Mouse (Mus musculus) liver, embryonic 16.5 days (tissue): ENCODE data around the gene Yif1a. TPM values are rescaled to one million over a fixed set of nuclear protein-coding genes. Genes with fewer than 3 reads are reported as not detected.

Source experiments
- ATAC-seq: fragments of 200-750 bp; cut with Nextera tagmentation; 2 replicates; pipeline ENCODE4 v1.8.0; 2017; ENCODE audit warnings: low read depth, mild to moderate bottlenecking, moderate number of reproducible peaks, moderate library complexity
- H3K27ac ChIP-seq: fragments of 300-500 bp; sonication (generic); 2 replicates; pipeline ENCODE4 v1.5.1; 2014; ENCODE audit warnings: mild to moderate bottlenecking, low read length
- H3K27me3 ChIP-seq: fragments of 300-500 bp; sonication (generic); 2 replicates; pipeline ENCODE4 v1.6.1; 2014; ENCODE audit warnings: low read depth, low read length, mixed read lengths; ENCODE audit not compliant: control insufficient read depth, insufficient read depth
- H3K36me3 ChIP-seq: fragments of 300-500 bp; sonication (generic); 2 replicates; pipeline ENCODE4 v1.6.1; 2014; ENCODE audit warnings: mild to moderate bottlenecking; ENCODE audit not compliant: control insufficient read depth, insufficient read depth
- H3K4me1 ChIP-seq: fragments of 300-500 bp; sonication (generic); 2 replicates; pipeline ENCODE4 v1.6.1; 2014; ENCODE audit warnings: low read depth, low read length, mixed read lengths; ENCODE audit not compliant: control insufficient read depth
- H3K4me2 ChIP-seq: fragments of 300-500 bp; sonication (generic); 2 replicates; pipeline ENCODE4 v1.6.1; 2014; ENCODE audit warnings: low read depth, low read length, mixed read lengths
- H3K4me3 ChIP-seq: fragments of 300-500 bp; sonication (generic); 2 replicates; pipeline ENCODE4 v1.5.1; 2014; ENCODE audit warnings: low read depth, mild to moderate bottlenecking, low read length
- H3K9ac ChIP-seq: fragments of 300-500 bp; sonication (generic); 2 replicates; pipeline ENCODE4 v1.6.1; 2014; ENCODE audit warnings: low read depth, low read length
- H3K9me3 ChIP-seq: fragments of 300-500 bp; sonication (generic); replicated peaks from 2 replicates; pipeline ENCODE4 v1.6.1; 2016; ENCODE audit warnings: low read length; ENCODE audit not compliant: control insufficient read depth
- WGBS: fragments of 180-500 bp; shearing (Covaris S2); extraction: QIAGEN DNeasy Blood & Tissue Kit; methylation state at CpG from one replicate; pipeline ENCODE4 v1.1.7; 2014; ENCODE audit not compliant: insufficient replicate concordance; 5-methylcytosine and 5-hydroxymethylcytosine counted together
- polyA plus RNA-seq: library from polyadenylated mRNA; unstranded; fragments of >200 nt; fragmentation: Nextera tagmentation; extraction: Ambion mirVana; gene quantifications from 2 replicates; pipeline ENCODE4 v1.2.1, GENCODE M21; 2015

Yif1a gene
- polyA plus RNA-seq, 1 experiment from 2014 or later = 53.1 TPM

DNA sequence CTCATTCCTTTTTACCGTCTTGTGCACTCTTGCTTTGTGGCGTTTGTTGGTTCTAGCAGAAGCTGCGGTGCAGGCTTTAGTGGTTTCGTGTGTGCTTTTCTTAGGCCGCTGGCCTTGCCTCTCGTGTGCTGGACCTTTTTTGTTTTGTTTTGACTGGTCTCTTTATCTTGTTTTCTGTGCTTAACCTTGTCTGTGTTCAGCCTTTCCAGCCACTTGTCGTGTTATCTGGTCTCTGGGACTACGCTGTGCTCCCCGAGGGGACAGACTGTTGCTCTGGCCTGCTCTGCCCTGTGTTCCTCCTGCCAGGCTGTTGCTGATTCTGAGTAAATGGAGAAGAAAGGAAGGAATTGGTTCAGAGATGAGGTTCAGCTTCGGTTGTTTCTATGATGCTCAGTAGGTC, 34.2 kb downstream of the Yif1a start:
- Histone ChIP-seq H3K27ac (no peak overlapping the region), H3K27me3 (peaks cover 12% of the 10 kb centered on the region), H3K4me1 (peaks cover 11% of the 10 kb centered on the region), H3K4me3 (no peak overlapping the region), H3K4me2 (no peak overlapping the region), H3K36me3 (no peaks in the 10 kb centered on the region), H3K9me3 (no peaks in the 10 kb centered on the region), H3K9ac (no peak overlapping the region)
- WGBS = 53% methylated on average over 10 of the region's 10 CpGs
- ATAC-seq = no peak

DNA sequence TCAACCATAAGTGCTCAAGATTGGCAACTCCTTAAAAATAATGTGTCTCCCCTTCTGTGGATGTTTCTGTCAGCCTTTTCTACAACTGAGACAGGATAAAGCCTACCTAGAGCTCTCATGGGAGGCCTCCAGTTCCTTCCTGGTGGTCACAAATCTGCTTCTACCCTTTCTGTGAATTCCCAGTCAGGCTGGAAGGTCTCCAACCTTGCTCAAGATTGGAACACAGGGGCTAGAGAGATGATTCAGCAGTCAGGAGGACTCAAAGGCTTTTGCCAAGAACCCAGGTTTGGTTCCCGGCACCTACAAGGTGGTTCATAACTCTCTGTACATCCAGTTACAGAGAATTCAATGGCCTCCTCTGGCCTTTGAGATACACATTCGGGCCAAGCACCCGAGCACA, 34.9 kb downstream of the Yif1a start:
- no peak overlapping the region for H3K27ac ChIP-seq
- no peak overlapping the region for H3K4me3 ChIP-seq
- H3K27me3 ChIP-seq = peaks cover 7% of the 10 kb centered on the region
- no peak overlapping the region for H3K9ac ChIP-seq
- H3K9me3 ChIP-seq = no peaks in the 10 kb centered on the region
- H3K4me2 ChIP-seq = no peak overlapping the region
- whole genome bisulfite sequencing = 49% methylated on average over 3 of the region's 3 CpGs
- H3K36me3 ChIP-seq = no peaks in the 10 kb centered on the region
- peaks cover 5% of the 10 kb centered on the region; the same call in 1 of the 2 replicates for H3K4me1 ChIP-seq
- ATAC-seq = no peak

DNA sequence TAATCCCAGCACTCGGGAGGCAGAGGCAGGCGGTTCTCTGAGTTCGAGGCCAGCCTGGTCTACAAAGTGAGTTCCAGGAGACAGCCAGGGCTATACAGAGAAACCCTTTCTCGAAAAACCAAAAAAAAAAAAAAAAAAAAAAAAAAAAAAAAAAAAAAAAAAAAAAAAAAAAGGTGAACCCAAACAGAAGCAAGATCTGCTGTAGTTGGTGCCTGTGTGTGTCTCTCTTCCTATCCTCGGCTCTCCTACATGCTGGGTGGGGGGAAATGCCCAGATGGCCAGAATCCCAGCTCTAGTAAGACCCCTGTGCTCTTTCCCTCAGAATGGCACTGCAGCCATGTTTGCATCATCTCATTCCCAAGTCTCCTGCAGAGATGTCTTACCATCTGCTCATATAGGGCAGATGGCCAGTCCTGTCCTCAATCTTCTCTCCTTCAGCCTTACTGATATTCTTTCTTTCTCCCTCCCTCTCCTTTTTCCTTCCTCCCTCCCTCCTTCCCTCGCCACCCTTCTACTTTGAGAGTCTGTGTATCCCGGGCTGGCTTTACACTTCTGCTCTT, 35.8 kb downstream of the Yif1a start:
- H3K27ac ChIP-seq = no peak overlapping the region
- H3K9me3 ChIP-seq = no peaks in the 10 kb centered on the region
- WGBS = 48% methylated on average over 7 of the region's 7 CpGs
- H3K4me3 ChIP-seq = no peak overlapping the region
- no peaks in the 10 kb centered on the region; the same call in 1 of the 2 replicates for H3K4me1 ChIP-seq
- no peaks in the 10 kb centered on the region for H3K36me3 ChIP-seq
- no peak overlapping the region for H3K4me2 ChIP-seq
- no peaks in the 10 kb centered on the region for H3K27me3 ChIP-seq
- H3K9ac ChIP-seq = no peak overlapping the region
- ATAC-seq = no peak

DNA sequence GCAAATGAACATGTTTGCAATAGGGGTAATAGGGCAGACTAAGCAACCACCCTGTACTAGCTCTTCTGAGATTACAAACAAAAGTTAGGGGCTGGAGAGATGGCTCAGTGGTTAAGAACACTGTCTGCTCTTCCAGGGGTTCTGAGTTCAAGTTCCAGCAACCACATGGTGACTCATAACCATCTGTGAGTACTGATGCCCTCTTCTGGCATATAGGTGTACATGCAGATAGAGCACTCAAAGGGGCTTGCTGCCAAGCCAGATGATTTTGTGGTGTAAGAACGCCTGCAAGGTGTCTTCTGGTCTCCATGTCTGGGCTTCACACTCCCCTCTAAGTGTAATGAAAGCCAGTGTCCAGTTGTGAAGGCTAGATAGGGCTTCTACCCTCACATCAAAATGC, 41.4 kb downstream of the Yif1a start:
- ATAC-seq = no peak
- WGBS = 29% methylated on average over 1 of the region's 1 CpGs
- no peaks in the 10 kb centered on the region for H3K36me3 ChIP-seq
- H3K4me2 ChIP-seq = no peak overlapping the region
- no peak overlapping the region for H3K4me3 ChIP-seq
- no peak overlapping the region for H3K27ac ChIP-seq
- H3K9ac ChIP-seq = no peak overlapping the region
- H3K4me1 ChIP-seq = no peaks in the 10 kb centered on the region; the same call in 1 of the 2 replicates
- no peaks in the 10 kb centered on the region for H3K9me3 ChIP-seq
- no peaks in the 10 kb centered on the region for H3K27me3 ChIP-seq

DNA sequence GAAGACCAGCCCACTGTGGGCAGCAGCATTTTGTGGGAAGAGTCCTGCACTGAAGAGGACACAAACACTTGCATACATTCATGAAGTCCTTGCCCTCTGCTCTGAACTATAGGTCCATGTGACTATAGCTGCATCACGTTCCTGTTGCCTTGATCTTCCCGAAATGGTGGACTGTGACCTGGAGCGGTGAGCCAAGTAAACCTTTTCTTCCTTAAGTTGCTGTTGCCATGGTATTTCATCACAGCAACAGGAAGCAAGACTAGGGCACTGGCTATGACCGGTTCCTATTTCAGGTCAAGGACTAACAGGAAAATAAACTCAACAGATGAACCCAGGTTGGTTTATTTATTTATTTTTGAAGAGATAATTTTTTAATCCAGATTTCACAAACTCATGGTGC, 42.9 kb downstream of the Yif1a start:
- ATAC-seq = no peak
- Histone ChIP-seq H3K9ac (no peak overlapping the region), H3K4me1 (no peaks in the 10 kb centered on the region; the same call in 1 of the 2 replicates), H3K4me3 (no peak overlapping the region), H3K27ac (no peak overlapping the region), H3K9me3 (no peaks in the 10 kb centered on the region), H3K27me3 (no peaks in the 10 kb centered on the region), H3K36me3 (no peaks in the 10 kb centered on the region), H3K4me2 (no peak overlapping the region)
- 51% methylated on average over 4 of the region's 4 CpGs for WGBS

DNA sequence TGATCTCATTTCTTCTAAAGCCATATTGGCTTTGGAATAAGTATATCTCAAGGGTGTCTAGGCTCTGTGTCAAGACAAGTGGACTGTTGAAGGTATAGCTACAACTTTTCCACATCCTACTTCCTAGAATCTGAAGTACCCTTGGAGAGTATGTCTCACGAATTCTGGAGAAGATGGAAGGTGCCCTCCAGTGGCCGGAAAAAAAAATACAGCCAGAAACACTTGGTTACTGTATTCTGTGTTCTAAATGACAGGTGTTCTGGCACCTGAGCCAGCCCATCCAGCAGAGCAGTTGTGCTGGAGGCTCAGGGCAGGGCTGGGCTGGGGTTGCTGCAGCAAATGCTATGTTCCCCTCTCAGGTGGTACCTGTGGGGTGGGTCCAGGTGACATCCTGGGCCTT, 51.3 kb downstream of the Yif1a start:
- H3K27me3 ChIP-seq = no peaks in the 10 kb centered on the region
- 6% methylated on average over 2 of the region's 2 CpGs for WGBS
- no peaks in the 10 kb centered on the region for H3K4me1 ChIP-seq
- ATAC-seq = no peak
- H3K9ac ChIP-seq = no peak overlapping the region
- no peaks in the 10 kb centered on the region for H3K36me3 ChIP-seq
- H3K9me3 ChIP-seq = no peaks in the 10 kb centered on the region
- H3K27ac ChIP-seq = no peak overlapping the region
- H3K4me3 ChIP-seq = no peak overlapping the region
- H3K4me2 ChIP-seq = no peak overlapping the region

Other genes starting within 250 kb of the Yif1a start
- gene Ccs, start 249.2 kb upstream of the Yif1a start, polyA plus RNA-seq = 55.2 and 57.1 TPM in 2 replicates
- not detected in 2 replicates for gene Ccdc87, start 249.2 kb upstream of the Yif1a start, polyA plus RNA-seq
- gene Ctsf, start 233.4 kb upstream of the Yif1a start, polyA plus RNA-seq = 27.3 and 30.5 TPM in 2 replicates
- 0.65 and 1.3 TPM in 2 replicates for gene Actn3, start 210.6 kb upstream of the Yif1a start, polyA plus RNA-seq
- 10.5 and 10.6 TPM in 2 replicates for gene Zdhhc24, start 209.9 kb upstream of the Yif1a start, polyA plus RNA-seq
- 0.95 and 1.2 TPM in 2 replicates for gene Bbs1, start 181.9 kb upstream of the Yif1a start, polyA plus RNA-seq
- gene Dpp3, start 160.3 kb upstream of the Yif1a start, polyA plus RNA-seq = 44.1 and 44.2 TPM in 2 replicates
- 0.29 and 0.31 TPM in 2 replicates for gene Peli3, start 145.4 kb upstream of the Yif1a start, polyA plus RNA-seq
- 36.8 and 38.0 TPM in 2 replicates for gene Mrpl11, start 126.4 kb upstream of the Yif1a start, polyA plus RNA-seq
- gene Npas4, start 98.2 kb upstream of the Yif1a start, polyA plus RNA-seq = not detected in 2 replicates
- gene Slc29a2, start 64.7 kb upstream of the Yif1a start, polyA plus RNA-seq = 0.82 and 1.6 TPM in 2 replicates
- 8.6 and 9.1 TPM in 2 replicates for gene B4gat1, start 49.7 kb upstream of the Yif1a start, polyA plus RNA-seq
- 0.58 TPM in 1 of 2 replicates, not detected in the other for gene AC124502.3, start 49.6 kb upstream of the Yif1a start, polyA plus RNA-seq
- gene Brms1, start 47.2 kb upstream of the Yif1a start, polyA plus RNA-seq = 21.0 and 22.2 TPM in 2 replicates
- gene Rin1, start 38.1 kb upstream of the Yif1a start, polyA plus RNA-seq = 0.13 and 0.35 TPM in 2 replicates
- 2.4 and 3.7 TPM in 2 replicates for gene Cd248, start 20.5 kb upstream of the Yif1a start, polyA plus RNA-seq
- 0.33 and 0.52 TPM in 2 replicates for gene Tmem151a, start 3.0 kb upstream of the Yif1a start, polyA plus RNA-seq
- 0.40 and 0.46 TPM in 2 replicates for gene Cnih2, start 10.0 kb downstream of the Yif1a start, polyA plus RNA-seq
- gene Rab1b, start 18.5 kb downstream of the Yif1a start, polyA plus RNA-seq = 79.2 and 88.7 TPM in 2 replicates
- gene Klc2, start 30.0 kb downstream of the Yif1a start, polyA plus RNA-seq = 1.5 and 1.9 TPM in 2 replicates
- gene Pacs1, start 184.6 kb downstream of the Yif1a start, polyA plus RNA-seq = 6.8 and 8.1 TPM in 2 replicates
- 103 TPM in 2 replicates for gene Sf3b2, start 206.9 kb downstream of the Yif1a start, polyA plus RNA-seq
- gene Gal3st3, start 209.8 kb downstream of the Yif1a start, polyA plus RNA-seq = 0.08 TPM in 1 of 2 replicates, not detected in the other
- not detected in 2 replicates for gene Catsper1, start 247.2 kb downstream of the Yif1a start, polyA plus RNA-seq